Mouse (Mus musculus) MEL (cell line): Measurements from ENCODE around the gene Mrpl51. TPM values are rescaled to one million over a fixed set of nuclear protein-coding genes. Genes with fewer than 3 reads are reported as not detected.

Experiments
- DNase-seq: peaks from one replicate; pipeline ENCODE4 v3.0.0; 2011; ENCODE audit warnings: low read depth, low spot score
- H3K27ac ChIP-seq: 2 replicates; pipeline ENCODE4 v1.5.1; 2012; ENCODE audit warnings: low read depth, mild to moderate bottlenecking, control low read depth, low read length, moderate library complexity; ENCODE audit not compliant: control insufficient read depth
- H3K27me3 ChIP-seq, 2 experiments: fragments of 150-350 bp in 1 of 2; sonication (generic) in 1 of 2; 2 replicates each; pipeline ENCODE4 v1.6.1; 2012; ENCODE audit warnings: low read length in 2 of 2, mild to moderate bottlenecking in 2 of 2, improper control_type of control experiment in 1 of 2, moderate library complexity in 1 of 2; ENCODE audit not compliant: insufficient read depth in 2 of 2, control insufficient read depth in 1 of 2
- H3K36me3 ChIP-seq, 2 experiments: 2 replicates each; pipeline ENCODE4 v1.6.1; 2012 to 2014; ENCODE audit warnings: low read length in 2 of 2, improper control_type of control experiment in 1 of 2, inconsistent platforms in 1 of 2, mild to moderate bottlenecking in 1 of 2; ENCODE audit not compliant: insufficient read depth in 2 of 2, control insufficient read depth in 1 of 2
- H3K4me1 ChIP-seq, 2 experiments: fragments of 150-350 bp in 1 of 2; sonication (generic) in 1 of 2; 2 replicates each; pipeline ENCODE4 v1.6.1; 2012; ENCODE audit warnings: low read length in 2 of 2, improper control_type of control experiment in 1 of 2, mild to moderate bottlenecking in 1 of 2; ENCODE audit not compliant: insufficient read depth in 2 of 2, control insufficient read depth in 1 of 2
- H3K4me3 ChIP-seq, 2 experiments: fragments of 150-350 bp in 1 of 2; sonication (generic) in 1 of 2; 2 replicates each; pipeline ENCODE4 v1.5.1; 2012; ENCODE audit warnings: low read depth in 2 of 2, low read length in 2 of 2, mild to moderate bottlenecking in 2 of 2, moderate library complexity in 2 of 2, control low read depth in 1 of 2, improper control_type of control experiment in 1 of 2; ENCODE audit not compliant: control insufficient read depth in 1 of 2, insufficient read depth in 1 of 2
- H3K79me2 ChIP-seq: 2 replicates; pipeline ENCODE4 v1.6.1; 2012; ENCODE audit warnings: mild to moderate bottlenecking, low read length, moderate library complexity; ENCODE audit not compliant: control insufficient read depth, poor library complexity, insufficient read depth
- H3K9ac ChIP-seq: 2 replicates; pipeline ENCODE4 v1.6.1; 2012; ENCODE audit warnings: low read depth, mild to moderate bottlenecking, control low read depth, low read length, moderate library complexity; ENCODE audit not compliant: control insufficient read depth, poor library complexity, severe bottlenecking
- H3K9me3 ChIP-seq: fragments of 150-350 bp; sonication (generic); replicated peaks from 2 replicates; pipeline ENCODE4 v1.6.1; 2012; ENCODE audit warnings: mild to moderate bottlenecking, low read length, improper control_type of control experiment, moderate library complexity; ENCODE audit not compliant: insufficient read depth
- E2F4 ChIP-seq: IDR thresholded peaks from 2 replicates; pipeline ENCODE4 v1.6.1; 2011; ENCODE audit warnings: low read depth, low read length, improper control_type of control experiment, borderline replicate concordance
- ELF1 ChIP-seq: IDR thresholded peaks from 2 replicates; pipeline ENCODE4 v1.6.1; 2014; ENCODE audit warnings: low read depth, mild to moderate bottlenecking, inconsistent platforms, low read length, improper control_type of control experiment, moderate library complexity
- EP300 ChIP-seq, 2 experiments: IDR thresholded peaks; 2 replicates each; pipeline ENCODE4 v1.6.1; 2011; ENCODE audit warnings: improper control_type of control experiment in 2 of 2, low read length in 2 of 2, low read depth in 1 of 2, mild to moderate bottlenecking in 1 of 2
- ETS1 ChIP-seq: IDR thresholded peaks from 2 replicates; pipeline ENCODE4 v1.6.1; 2012; ENCODE audit warnings: low read depth, mild to moderate bottlenecking, inconsistent platforms, low read length, improper control_type of control experiment, moderate library complexity
- GABPA ChIP-seq: IDR thresholded peaks from 2 replicates; pipeline ENCODE4 v1.6.1; 2012; ENCODE audit warnings: low read depth, mild to moderate bottlenecking, inconsistent platforms, low read length, improper control_type of control experiment, moderate library complexity
- JUND ChIP-seq: IDR thresholded peaks from 2 replicates; pipeline ENCODE4 v1.6.1; 2011; ENCODE audit warnings: low read depth, mild to moderate bottlenecking, improper control_type of control experiment, low read length
- MEF2A ChIP-seq: IDR thresholded peaks from 2 replicates; pipeline ENCODE4 v1.6.1; 2014; ENCODE audit warnings: low read depth, mild to moderate bottlenecking, inconsistent platforms, low read length, improper control_type of control experiment; ENCODE audit not compliant: poor library complexity, insufficient replicate concordance, severe bottlenecking; ENCODE audit errors: extremely low read depth
- MXI1 ChIP-seq: IDR thresholded peaks from 2 replicates; pipeline ENCODE4 v1.6.1; 2011; ENCODE audit warnings: mild to moderate bottlenecking, low read depth, low read length, improper control_type of control experiment
- NELFE ChIP-seq: IDR thresholded peaks from 2 replicates; pipeline ENCODE4 v1.6.1; 2011; ENCODE audit warnings: low read depth, low read length, improper control_type of control experiment
- NRF1 ChIP-seq: IDR thresholded peaks from 2 replicates; pipeline ENCODE4 v1.6.1; 2014; ENCODE audit warnings: low read depth, mild to moderate bottlenecking, inconsistent platforms, low read length, improper control_type of control experiment, moderate library complexity; ENCODE audit not compliant: poor library complexity, insufficient read depth, severe bottlenecking
- POLR2A ChIP-seq, 2 experiments: IDR thresholded peaks; 2 replicates each; pipeline ENCODE4 v1.6.1; 2011 to 2012; ENCODE audit warnings: low read length in 2 of 2, mild to moderate bottlenecking in 2 of 2, control low read depth in 1 of 2, improper control_type of control experiment in 1 of 2, low read depth in 1 of 2, moderate library complexity in 1 of 2; ENCODE audit not compliant: control insufficient read depth in 1 of 2, insufficient read depth in 1 of 2, poor library complexity in 1 of 2
- POLR2AphosphoS2 ChIP-seq: IDR thresholded peaks from 2 replicates; pipeline ENCODE4 v1.6.1; 2011; ENCODE audit warnings: low read length, improper control_type of control experiment
- POLR2AphosphoS5 ChIP-seq: IDR thresholded peaks from 2 replicates; pipeline ENCODE4 v1.6.1; 2012; ENCODE audit warnings: low read depth, borderline replicate concordance, mild to moderate bottlenecking, inconsistent platforms, low read length, moderate library complexity, mixed read lengths
- RCOR1 ChIP-seq: IDR thresholded peaks from 2 replicates; pipeline ENCODE4 v1.6.1; 2012; ENCODE audit warnings: low read depth, mild to moderate bottlenecking, inconsistent platforms, low read length, improper control_type of control experiment
- SMC3 ChIP-seq: IDR thresholded peaks from 2 replicates; pipeline ENCODE4 v1.6.1; 2011; ENCODE audit warnings: low read depth, low read length, improper control_type of control experiment
- TAL1 ChIP-seq: IDR thresholded peaks from 2 replicates; pipeline ENCODE4 v1.6.1; 2012; ENCODE audit warnings: mild to moderate bottlenecking, inconsistent platforms, low read length, moderate library complexity, mixed read lengths
- TBP ChIP-seq: IDR thresholded peaks from 2 replicates; pipeline ENCODE4 v1.8.0; 2011; ENCODE audit warnings: low read depth, low read length, improper control_type of control experiment
- TCF12 ChIP-seq: IDR thresholded peaks from 2 replicates; pipeline ENCODE4 v1.6.1; 2014; ENCODE audit warnings: low read depth, mild to moderate bottlenecking, inconsistent platforms, low read length, improper control_type of control experiment, moderate library complexity
- USF2 ChIP-seq, 2 experiments: IDR thresholded peaks; 2 replicates each; pipeline ENCODE4 v1.6.1; 2011 to 2012; ENCODE audit warnings: improper control_type of control experiment in 2 of 2, low read length in 2 of 2, borderline replicate concordance in 1 of 2, inconsistent platforms in 1 of 2, low read depth in 1 of 2, mild to moderate bottlenecking in 1 of 2; ENCODE audit not compliant: insufficient read depth in 1 of 2
- ZC3H11A ChIP-seq: IDR thresholded peaks from 2 replicates; pipeline ENCODE4 v1.6.1; 2012; ENCODE audit warnings: low read depth, mild to moderate bottlenecking, inconsistent platforms, low read length, improper control_type of control experiment
- ZKSCAN1 ChIP-seq: IDR thresholded peaks from 2 replicates; pipeline ENCODE4 v1.6.1; 2012; ENCODE audit warnings: low read depth, mild to moderate bottlenecking, inconsistent platforms, low read length, improper control_type of control experiment, moderate library complexity
- ZMIZ1 ChIP-seq: IDR thresholded peaks from 2 replicates; pipeline ENCODE4 v1.6.1; 2012; ENCODE audit warnings: low read depth, mild to moderate bottlenecking, inconsistent platforms, low read length, improper control_type of control experiment, moderate library complexity
- ZNF384 ChIP-seq: IDR thresholded peaks from 2 replicates; pipeline ENCODE4 v1.6.1; 2012; ENCODE audit warnings: low read depth, mild to moderate bottlenecking, inconsistent platforms, low read length, improper control_type of control experiment
- polyA plus RNA-seq, 2 experiments: library from polyadenylated mRNA; stranded (reverse) in 1 of 2; unstranded in 1 of 2; fragments of >175 nt in 1 of 2; fragments of >200 nt in 1 of 2; gene quantifications; 2 replicates each; pipeline versions ENCODE4 v1.2.1 to v1.2.4; 2012; ENCODE audit warnings: low replicate concordance in 2 of 2, low read depth in 1 of 2; ENCODE audit not compliant: insufficient read length in 2 of 2, insufficient read depth in 1 of 2, missing spikeins in 1 of 2
- total RNA-seq: library from RNA; depleted of rRNA; stranded (reverse); fragments of 300-350 nt; gene quantifications from 2 replicates; pipeline ENCODE4 v1.2.3, GENCODE M21; 2012

The Mrpl51 gene
- total and polyA plus RNA-seq, 3 experiments = 251 to 286 TPM; not detected in 1

DNA sequence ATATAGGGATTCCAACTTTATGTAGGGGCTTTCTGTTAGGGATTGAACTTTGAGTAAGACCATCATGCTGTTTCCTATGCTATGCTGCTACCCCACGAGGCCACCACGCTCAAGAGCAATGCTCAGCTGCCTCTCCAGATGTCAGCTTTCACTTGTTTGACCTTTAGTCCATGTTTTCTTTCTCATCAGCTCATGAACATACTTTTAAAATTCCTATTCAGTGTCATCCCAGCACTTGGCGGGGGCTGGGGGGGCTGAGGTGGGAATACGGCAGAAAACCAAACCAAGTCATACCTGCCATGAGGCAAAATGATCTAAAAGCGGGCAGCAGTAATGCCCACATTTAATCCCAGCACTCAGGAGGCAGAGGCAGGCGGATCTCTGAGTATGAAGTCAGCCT lies 21.5 kb downstream of the Mrpl51 start:
- H3K4me3 ChIP-seq = no peak overlapping the region
- H3K9ac ChIP-seq = no peak overlapping the region
- TF ChIP-seq POLR2AphosphoS5 = no peak
- TF ChIP-seq TAL1 = no peak
- TF ChIP-seq JUND = no peak
- TF ChIP-seq GABPA = no peak
- TF ChIP-seq TBP = no peak
- TF ChIP-seq USF2 (IDR thresholded peaks at IDR 0.05; ENCODE audit: borderline replicate concordance in 1 of 2, insufficient read depth in 1 of 2, low read depth in 1 of 2, low read length in 2 of 2) = no peak
- TF ChIP-seq RCOR1 = no peak
- no peaks in the 10 kb centered on the region; the same call in 1 of the 2 replicates for H3K79me2 ChIP-seq
- peaks cover 0 to 9% of the 10 kb centered on the region in 2 experiments; a peak in 1 of 4 replicates for H3K36me3 ChIP-seq
- no peaks in the 10 kb centered on the region for H3K9me3 ChIP-seq
- DNase-seq = no peak
- H3K27me3 ChIP-seq = peaks cover 2 to 6% of the 10 kb centered on the region in 2 experiments; a peak in 1 of 4 replicates
- H3K27ac ChIP-seq = no peak overlapping the region
- H3K4me1 ChIP-seq = peaks cover 6 to 12% of the 10 kb centered on the region in 2 experiments

DNA sequence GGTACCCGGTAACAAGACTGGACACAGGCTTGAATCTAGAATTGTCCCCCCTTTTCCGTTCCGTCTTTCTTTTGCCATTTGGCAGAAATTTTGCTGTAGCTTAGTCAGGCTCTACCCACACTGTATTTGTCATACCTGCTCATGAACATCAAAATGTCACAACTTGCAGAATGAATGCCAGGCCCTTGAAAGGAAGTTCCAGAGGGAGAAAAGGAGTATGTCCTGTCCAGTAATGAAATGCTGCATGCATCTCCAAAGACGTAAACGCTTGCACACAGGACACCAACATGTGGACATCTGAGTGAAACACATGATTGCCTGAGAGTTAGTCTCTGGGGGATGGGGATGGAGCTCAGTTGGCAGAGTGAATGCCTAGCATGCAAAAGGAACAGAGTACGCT lies 22.1 kb downstream of the Mrpl51 start:
- no peaks in the 10 kb centered on the region; the same call in 1 of the 2 replicates for H3K79me2 ChIP-seq
- TF ChIP-seq POLR2AphosphoS2 (no peak), NELFE (no peak), MEF2A (no peak), TCF12 (no peak), EP300 (IDR thresholded peaks at IDR 0.05; ENCODE audit: low read depth in 1 of 2, low read length in 2 of 2) (no peak)

DNA sequence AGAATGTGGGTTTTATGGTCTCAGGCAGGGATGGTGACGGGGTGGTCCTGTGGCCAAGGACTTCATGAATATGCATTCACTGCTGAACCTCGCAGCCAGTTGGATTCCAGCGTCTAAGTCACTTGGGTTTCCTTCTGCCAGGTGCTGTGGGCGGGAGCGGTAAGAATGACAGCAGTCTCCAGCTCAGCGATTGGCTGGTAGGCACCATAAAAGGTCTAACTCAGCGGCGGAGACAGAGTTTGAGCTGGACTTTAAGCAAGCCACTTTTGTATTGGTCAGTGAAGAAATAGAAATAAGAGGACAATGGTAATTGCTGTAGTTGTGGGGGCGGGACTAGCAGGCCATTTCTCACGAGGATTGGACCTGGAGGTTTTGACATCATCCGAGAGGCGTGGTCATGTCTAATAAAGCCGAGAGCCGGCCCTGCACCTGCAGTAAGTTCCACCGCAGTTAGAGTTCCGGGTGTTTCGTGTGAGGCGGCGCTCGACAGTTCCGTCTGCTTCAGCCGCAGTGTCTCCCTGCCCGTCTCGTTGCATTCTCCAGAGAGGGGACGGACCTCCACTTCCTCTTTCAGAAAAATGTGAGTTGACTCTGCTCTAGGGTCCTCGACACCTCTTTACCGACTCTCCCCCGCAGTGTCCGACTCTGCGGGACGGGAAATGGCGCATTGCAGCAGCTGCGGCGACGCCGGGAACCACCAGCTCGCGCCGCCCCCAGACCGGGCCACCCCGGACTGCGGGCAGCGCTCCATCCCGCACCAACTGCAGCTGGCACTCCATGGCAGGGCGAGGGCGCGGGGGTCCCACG lies 23.8 kb downstream of the Mrpl51 start, which contains the start of gene Vamp1:
Vamp1 (plus strand) TSS at position 404 of the 807 bp plus-strand sequence.
- Histone ChIP-seq H3K4me3 (peak within 1 kb of the TSS; percentile 68 to 75), H3K79me2 (no peaks in the 10 kb centered on the region; the same call in 1 of the 2 replicates), H3K9ac (peak within 1 kb of the TSS; percentile 89), H3K9me3 (no peaks in the 10 kb centered on the region), H3K36me3 (peaks cover 0 to 16% of the 10 kb centered on the region in 2 experiments; a peak in 2 of 4 replicates), H3K4me1 (peaks cover 7 to 19% of the 10 kb centered on the region in 2 experiments), H3K27ac (peak within 1 kb of the TSS; percentile 74), H3K27me3 (peaks cover 0 to 6% of the 10 kb centered on the region in 2 experiments; a peak in 1 of 4 replicates)
- peak; percentile 99 for DNase-seq
- TF ChIP-seq TAL1 (no peak), ELF1 (peak; percentile 85), ZKSCAN1 (no peak), MXI1 (peak; percentile 87), ZMIZ1 (peak; percentile 97), ZNF384 (no peak), ZC3H11A (no peak), SMC3 (no peak), NRF1 (0 out of 2 replicates have a peak, but pooled peaks have one; percentile 9), E2F4 (no peak; the same call in 1 of the 2 replicates), TBP (peak; percentile 98), ETS1 (peak; percentile 77), GABPA (no peak), POLR2A (IDR thresholded peaks at IDR 0.05; ENCODE audit: control insufficient read depth in 1 of 2, insufficient read depth in 1 of 2, low read depth in 1 of 2, low read length in 2 of 2, poor library complexity in 1 of 2) (peak; percentile 78 to 99)

More for the DNA sequence above, 22.1 kb downstream of the Mrpl51 start:
- H3K36me3 ChIP-seq = peaks cover 0 to 13% of the 10 kb centered on the region in 2 experiments; a peak in 2 of 4 replicates
- no peaks in the 10 kb centered on the region for H3K9me3 ChIP-seq
- H3K4me1 ChIP-seq = peaks cover 6 to 17% of the 10 kb centered on the region in 2 experiments
- no peak for DNase-seq
- H3K27ac ChIP-seq = no peak overlapping the region
- H3K27me3 ChIP-seq = peaks cover 2 to 6% of the 10 kb centered on the region in 2 experiments; a peak in 1 of 4 replicates
- H3K4me3 ChIP-seq = no peak overlapping the region
- H3K9ac ChIP-seq = no peak overlapping the region
